Mouse (Mus musculus): ENCODE results near the gene Cmya5.

Cmya5 gene

GRCm38 (mm10) chr13:93062860-93063636 is 81.5 kb downstream of the Cmya5 start:
- peak; percentile 76 for DNase-seq (ENCODE audit: low spot score)

GRCm38 (mm10) chr13:93061311-93061710 is 83.2 kb downstream of the Cmya5 start:
- DNase-seq (ENCODE audit: low spot score): no peak

- DNase-seq (ENCODE audit: low spot score): no peak
Observed at GRCm38 (mm10) chr13:93060437-93060836, 84.1 kb downstream of the Cmya5 start.

- DNase-seq (ENCODE audit: low spot score): no peak
Observed at GRCm38 (mm10) chr13:93058551-93059011, 85.9 kb downstream of the Cmya5 start.

- DNase-seq (ENCODE audit: low spot score): no peak
Observed at GRCm38 (mm10) chr13:93057492-93058260, 86.8 kb downstream of the Cmya5 start.

- no peak for DNase-seq (ENCODE audit: low spot score)
Observed at GRCm38 (mm10) chr13:93056091-93056490, 88.4 kb downstream of the Cmya5 start.

- no peak for DNase-seq (ENCODE audit: low spot score)
Observed at GRCm38 (mm10) chr13:93051483-93051882, 93.0 kb downstream of the Cmya5 start.

- DNase-seq (ENCODE audit: low spot score): no peak
Observed at GRCm38 (mm10) chr13:93041021-93041420, 103.5 kb downstream of the Cmya5 start.

GRCm38 (mm10) chr13:93036218-93036617 is 108.3 kb downstream of the Cmya5 start:
- no peak for DNase-seq (ENCODE audit: low spot score)

- DNase-seq (ENCODE audit: low spot score): no peak
Observed at GRCm38 (mm10) chr13:93029337-93029736, 115.2 kb downstream of the Cmya5 start.

GRCm38 (mm10) chr13:93024837-93025236 is 119.7 kb downstream of the Cmya5 start:
- no peak for DNase-seq (ENCODE audit: low spot score)

- DNase-seq (ENCODE audit: low spot score): no peak
Observed at GRCm38 (mm10) chr13:93022158-93022557, 122.4 kb downstream of the Cmya5 start.

- DNase-seq (ENCODE audit: low spot score): no peak
Observed at GRCm38 (mm10) chr13:93012952-93013351, 131.6 kb downstream of the Cmya5 start.

- DNase-seq (ENCODE audit: low spot score): no peak
Observed at GRCm38 (mm10) chr13:93011315-93011714, 133.2 kb downstream of the Cmya5 start.

GRCm38 (mm10) chr13:93010524-93010923 is 134.0 kb downstream of the Cmya5 start:
- DNase-seq (ENCODE audit: low spot score): no peak

GRCm38 (mm10) chr13:93007078-93007477 is 137.4 kb downstream of the Cmya5 start:
- no peak for DNase-seq (ENCODE audit: low spot score)

GRCm38 (mm10) chr13:93006347-93006746 is 138.2 kb downstream of the Cmya5 start:
- no peak for DNase-seq (ENCODE audit: low spot score)

- no peak for DNase-seq (ENCODE audit: low spot score)
Observed at GRCm38 (mm10) chr13:93004003-93004402, 140.5 kb downstream of the Cmya5 start.

GRCm38 (mm10) chr13:93002456-93002855 is 142.1 kb downstream of the Cmya5 start:
- DNase-seq (ENCODE audit: low spot score): no peak

- no peak for DNase-seq (ENCODE audit: low spot score)
Observed at GRCm38 (mm10) chr13:93000640-93001351, 143.7 kb downstream of the Cmya5 start.

- no peak for DNase-seq (ENCODE audit: low spot score)
Observed at GRCm38 (mm10) chr13:92999860-93000259, 144.7 kb downstream of the Cmya5 start.

GRCm38 (mm10) chr13:92994743-92995142 is 149.8 kb downstream of the Cmya5 start:
- no peak for DNase-seq (ENCODE audit: low spot score)

GRCm38 (mm10) chr13:92992823-92993222 is 151.7 kb downstream of the Cmya5 start:
- no peak for DNase-seq (ENCODE audit: low spot score)
